Mouse (Mus musculus): Measurements from ENCODE around the gene Catsperd. TPM values are rescaled to one million over a fixed set of nuclear protein-coding genes. Genes with fewer than 3 reads are reported as not detected.

Gene Catsperd
- polyA plus RNA-seq (2012; rRNA removed): 3.9 and 4.6 TPM in 2 replicates

GRCm38 (mm10) chr17:56627530-56628277 lies at the start of gene Catsperd:
Gene Catsperd (plus strand): TSS chr17:56628143.

GRCm38 (mm10) chr17:56584257-56585130 lies 43.4 kb upstream of the Catsperd start, which contains the start of the genes Safb2 and Safb:
Gene Safb2 (minus strand): TSS chr17:56584585.
Gene Safb (plus strand): TSS chr17:56584825.

GRCm38 (mm10) chr17:56609452-56610171 lies 18.3 kb upstream of the Catsperd start, which contains the start of gene 2410015M20Rik:
Gene 2410015M20Rik (minus strand): TSS chr17:56609771.

GRCm38 (mm10) chr17:56613236-56613844 lies 14.6 kb upstream of the Catsperd start, which contains the start of gene Rpl36:
Gene Rpl36 (plus strand): TSS chr17:56613416.

GRCm38 (mm10) chr17:56626754-56627470 lies 1.0 kb upstream of the Catsperd start, which contains the start of gene Lonp1:
Gene Lonp1 (minus strand): TSS chr17:56626887.

GRCm38 (mm10) chr17:56672941-56673646 lies 45.2 kb downstream of the Catsperd start, which contains the start of gene Ranbp3:
Gene Ranbp3 (plus strand): TSS chr17:56673294.

Other genes starting within 250 kb of the Catsperd start
- gene Ptprs, start 151.7 kb upstream of the Catsperd start, polyA plus RNA-seq (2012; rRNA removed): 949 and 1,105 TPM in 2 replicates
- not detected in 2 replicates for gene Znrf4, start 115.7 kb upstream of the Catsperd start, polyA plus RNA-seq (2012; rRNA removed)
- gene Gm20219, start 73.8 kb upstream of the Catsperd start, polyA plus RNA-seq (2012; rRNA removed): 2.2 and 2.3 TPM in 2 replicates
- 70.2 and 80.7 TPM in 2 replicates for gene Safb2, start 43.6 kb upstream of the Catsperd start, polyA plus RNA-seq (2012; rRNA removed)
- gene Safb, start 43.3 kb upstream of the Catsperd start, polyA plus RNA-seq (2012; rRNA removed): 111 and 125 TPM in 2 replicates
- gene 2410015M20Rik, start 18.4 kb upstream of the Catsperd start, polyA plus RNA-seq (2012; rRNA removed): 107 and 117 TPM in 2 replicates
- gene Rpl36, start 14.7 kb upstream of the Catsperd start, polyA plus RNA-seq (2012; rRNA removed): 1,742 and 1,826 TPM in 2 replicates
- gene Lonp1, start 1.3 kb upstream of the Catsperd start, polyA plus RNA-seq (2012; rRNA removed): 73.6 and 76.2 TPM in 2 replicates
- 137 and 142 TPM in 2 replicates for gene Ranbp3, start 45.2 kb downstream of the Catsperd start, polyA plus RNA-seq (2012; rRNA removed)
- gene Ndufa11, start 89.6 kb downstream of the Catsperd start, polyA plus RNA-seq (2012; rRNA removed): 297 and 335 TPM in 2 replicates
- 16.2 and 17.9 TPM in 2 replicates for gene Vmac, start 89.9 kb downstream of the Catsperd start, polyA plus RNA-seq (2012; rRNA removed)
- 4.3 and 4.5 TPM in 2 replicates for gene Nrtn, start 129.4 kb downstream of the Catsperd start, polyA plus RNA-seq (2012; rRNA removed)
- gene Dus3l, start 136.6 kb downstream of the Catsperd start, polyA plus RNA-seq (2012; rRNA removed): 192 and 196 TPM in 2 replicates
- 2.1 and 2.4 TPM in 2 replicates for gene Prr22, start 142.1 kb downstream of the Catsperd start, polyA plus RNA-seq (2012; rRNA removed)
- 3.2 and 3.9 TPM in 2 replicates for gene Rfx2, start 202.9 kb downstream of the Catsperd start, polyA plus RNA-seq (2012; rRNA removed)
- 0.01 and 0.04 TPM in 2 replicates for gene Acsbg2, start 246.3 kb downstream of the Catsperd start, polyA plus RNA-seq (2012; rRNA removed)
- 0.08 TPM in 2 replicates for gene 1700061G19Rik, start 247.3 kb downstream of the Catsperd start, polyA plus RNA-seq (2012; rRNA removed)

Data from central nervous system, embryonic 18 days (tissue).